Mouse (Mus musculus): ENCODE data around the gene Cenpe. TPM values are rescaled to one million over a fixed set of nuclear protein-coding genes. Genes with fewer than 3 reads are reported as not detected.

Cenpe gene
- total and polyA plus RNA-seq, 2 experiments from 2014 or later, result 2.4 to 5.5 TPM

DNA sequence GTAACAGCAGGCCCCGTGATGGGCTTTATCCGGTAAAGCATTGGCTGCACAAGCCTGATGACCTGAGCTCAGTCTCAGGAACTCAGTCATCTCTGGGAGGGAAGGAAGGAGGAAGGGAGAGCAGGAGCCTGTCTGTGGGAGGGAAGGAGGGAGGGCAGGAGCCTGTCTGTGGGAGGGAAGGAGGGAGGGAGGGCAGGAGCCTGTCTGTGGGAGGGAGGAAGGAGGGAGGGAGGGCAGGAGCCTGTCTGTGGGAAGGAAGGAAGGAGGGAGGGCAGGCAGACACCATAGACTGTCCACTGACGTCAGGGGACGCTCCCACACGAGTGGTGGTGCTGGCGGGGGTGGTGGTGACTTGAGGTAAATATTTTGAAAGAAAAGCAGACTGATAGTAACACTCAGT lies 36.8 kb downstream of the Cenpe start:
- no peak for TF ChIP-seq EP300 (IDR thresholded peaks at IDR 0.05; ENCODE audit: low read depth)
- no peak for TF ChIP-seq CTCF (IDR thresholded peaks at IDR 0.05; ENCODE audit: low read depth)
- DNase-seq (ENCODE audit: low spot score) (no peak), ATAC-seq (ENCODE audit: insufficient read depth, low read depth) (no peak)
- H3K36me3 ChIP-seq (replicated peaks; ENCODE audit: control insufficient read depth, insufficient read depth, low read length), result peaks cover 74% of the 10 kb centered on the region
- no peak overlapping the region for H3K9ac ChIP-seq (replicated peaks; ENCODE audit: low read depth, low read length)
- H3K9me3 ChIP-seq (replicated peaks; ENCODE audit: control insufficient read depth, low read length), result no peaks in the 10 kb centered on the region
- WGBS, result 78% methylated on average over 6 of the region's 6 CpGs
- H3K27me3 ChIP-seq (ENCODE audit: control insufficient read depth, insufficient read depth, low read length), result no peaks in the 10 kb centered on the region
- no peaks in the 10 kb centered on the region for H3K4me1 ChIP-seq (ENCODE audit: control insufficient read depth, insufficient read depth)
- H3K4me2 ChIP-seq (ENCODE audit: low read depth, low read length), result no peak overlapping the region
- H3K27ac ChIP-seq (ENCODE audit: low read depth), result no peak overlapping the region
- H3K4me3 ChIP-seq (ENCODE audit: low read depth, low read length), result no peak overlapping the region

DNA sequence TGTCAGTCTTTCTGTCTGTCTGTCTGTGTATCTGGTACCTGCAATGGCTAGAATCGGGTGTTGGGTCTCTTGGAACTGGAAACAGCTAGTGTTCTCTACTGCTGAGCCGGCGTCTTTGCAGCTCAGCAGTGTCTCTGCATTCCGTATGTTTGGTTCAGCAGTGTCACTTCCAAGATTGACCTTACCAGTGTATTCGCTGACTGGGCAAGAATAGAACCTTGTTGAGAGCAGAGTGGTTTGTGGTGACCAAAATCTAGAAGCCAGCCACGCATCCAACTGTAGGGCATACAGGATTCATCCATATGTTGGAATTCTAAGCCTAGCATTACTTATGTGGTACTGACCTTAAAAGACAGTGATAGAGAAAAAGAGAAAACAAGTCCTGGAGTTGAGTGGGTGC lies 39.5 kb downstream of the Cenpe start:
- 94% methylated on average over 6 of the region's 6 CpGs for WGBS

DNA sequence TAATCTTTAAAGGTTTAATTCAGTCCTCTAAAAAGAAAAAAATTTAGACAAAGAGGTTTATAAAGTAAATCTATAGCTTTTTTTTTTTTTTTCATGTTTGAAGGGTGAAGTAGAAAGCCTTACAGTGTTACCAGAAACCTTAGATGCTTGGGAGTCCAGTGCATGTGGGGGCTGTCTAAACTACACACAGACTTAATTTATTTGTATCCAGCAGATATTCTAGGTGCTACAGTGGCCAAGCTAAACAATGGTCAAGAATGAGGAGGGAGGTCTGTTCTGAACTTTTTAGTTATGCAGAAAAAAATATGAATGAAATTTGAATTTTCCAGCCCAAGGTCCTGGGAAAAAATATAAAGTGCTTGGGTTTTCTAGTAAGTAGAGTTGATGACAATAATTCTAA lies 42.4 kb downstream of the Cenpe start:
- ATAC-seq (ENCODE audit: insufficient read depth, low read depth) (no peak), DNase-seq (ENCODE audit: low spot score) (no peak)
- H3K4me1 ChIP-seq (ENCODE audit: control insufficient read depth, insufficient read depth), result no peaks in the 10 kb centered on the region
- peaks cover 68% of the 10 kb centered on the region for H3K36me3 ChIP-seq (replicated peaks; ENCODE audit: control insufficient read depth, insufficient read depth, low read length)
- no peaks in the 10 kb centered on the region for H3K27me3 ChIP-seq (ENCODE audit: control insufficient read depth, insufficient read depth, low read length)
- no peaks in the 10 kb centered on the region for H3K9me3 ChIP-seq (replicated peaks; ENCODE audit: control insufficient read depth, low read length)
- H3K9ac ChIP-seq (replicated peaks; ENCODE audit: low read depth, low read length), result no peak overlapping the region
- no peak overlapping the region for H3K4me2 ChIP-seq (ENCODE audit: low read depth, low read length)
- H3K4me3 ChIP-seq (ENCODE audit: low read depth, low read length), result no peak overlapping the region
- no peak for TF ChIP-seq CTCF (IDR thresholded peaks at IDR 0.05; ENCODE audit: low read depth)
- TF ChIP-seq EP300 (IDR thresholded peaks at IDR 0.05; ENCODE audit: low read depth), result no peak
- H3K27ac ChIP-seq (ENCODE audit: low read depth), result no peak overlapping the region

More for the DNA sequence above, 39.5 kb downstream of the Cenpe start:
- Histone ChIP-seq H3K36me3 (replicated peaks; ENCODE audit: control insufficient read depth, insufficient read depth, low read length) (peaks cover 66% of the 10 kb centered on the region), H3K4me3 (ENCODE audit: low read depth, low read length) (no peak overlapping the region), H3K9me3 (replicated peaks; ENCODE audit: control insufficient read depth, low read length) (no peaks in the 10 kb centered on the region), H3K27me3 (ENCODE audit: control insufficient read depth, insufficient read depth, low read length) (no peaks in the 10 kb centered on the region), H3K27ac (ENCODE audit: low read depth) (no peak overlapping the region), H3K4me2 (ENCODE audit: low read depth, low read length) (no peak overlapping the region), H3K9ac (replicated peaks; ENCODE audit: low read depth, low read length) (no peak overlapping the region), H3K4me1 (ENCODE audit: control insufficient read depth, insufficient read depth) (no peaks in the 10 kb centered on the region)
- no peak for ATAC-seq (ENCODE audit: insufficient read depth, low read depth)
- no peak for DNase-seq (ENCODE audit: low spot score)
- no peak for TF ChIP-seq EP300 (IDR thresholded peaks at IDR 0.05; ENCODE audit: low read depth)
- no peak for TF ChIP-seq CTCF (IDR thresholded peaks at IDR 0.05; ENCODE audit: low read depth)

DNA sequence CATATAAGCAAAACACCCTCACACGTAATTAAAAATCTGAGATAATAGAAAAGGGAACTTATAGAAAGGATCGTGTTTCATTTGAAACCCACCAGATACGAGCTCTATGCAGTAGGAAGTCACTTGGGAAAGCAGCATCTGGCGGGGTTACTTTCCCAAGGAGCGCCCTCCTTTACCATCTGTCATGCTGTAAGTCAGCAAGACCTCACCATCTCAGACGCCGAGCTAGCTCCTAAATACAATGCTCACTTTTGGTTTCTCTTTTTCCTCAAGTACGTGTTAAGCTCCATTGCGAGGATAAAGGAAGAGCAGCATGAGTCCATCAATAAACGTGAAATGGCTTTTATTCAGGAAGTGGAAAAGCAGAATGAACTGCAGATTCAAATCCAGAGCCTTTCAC lies 46.6 kb downstream of the Cenpe start:
- 91% methylated on average over 10 of the region's 10 CpGs for WGBS
- Histone ChIP-seq H3K9ac (replicated peaks; ENCODE audit: low read depth, low read length) (no peak overlapping the region), H3K27me3 (ENCODE audit: control insufficient read depth, insufficient read depth, low read length) (no peaks in the 10 kb centered on the region), H3K4me2 (ENCODE audit: low read depth, low read length) (no peak overlapping the region), H3K27ac (ENCODE audit: low read depth) (no peak overlapping the region), H3K9me3 (replicated peaks; ENCODE audit: control insufficient read depth, low read length) (no peaks in the 10 kb centered on the region), H3K36me3 (replicated peaks; ENCODE audit: control insufficient read depth, insufficient read depth, low read length) (peaks cover 83% of the 10 kb centered on the region), H3K4me3 (ENCODE audit: low read depth, low read length) (no peak overlapping the region), H3K4me1 (ENCODE audit: control insufficient read depth, insufficient read depth) (no peaks in the 10 kb centered on the region)
- TF ChIP-seq CTCF (IDR thresholded peaks at IDR 0.05; ENCODE audit: low read depth), result no peak
- no peak for TF ChIP-seq EP300 (IDR thresholded peaks at IDR 0.05; ENCODE audit: low read depth)
- no peak for DNase-seq (ENCODE audit: low spot score)
- no peak for ATAC-seq (ENCODE audit: insufficient read depth, low read depth)

DNA sequence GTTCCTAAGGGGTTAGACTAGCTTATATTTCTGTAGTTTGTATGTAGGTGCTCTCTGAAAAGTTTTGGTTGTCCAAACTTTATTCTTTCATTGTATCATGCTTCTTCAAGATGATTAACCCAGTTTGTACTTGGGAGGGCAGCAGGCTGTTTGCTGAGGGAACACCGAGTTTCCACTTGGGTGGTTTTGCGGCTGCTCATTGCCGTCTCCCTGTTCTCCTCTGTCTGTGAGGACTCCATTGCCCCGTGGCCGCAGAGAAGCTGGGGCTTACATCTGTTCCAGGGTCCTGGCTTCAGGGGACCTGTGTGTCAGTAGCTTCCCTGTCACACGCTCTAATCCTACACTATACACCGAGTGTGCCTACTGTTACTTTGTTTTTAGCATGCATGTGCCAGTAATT lies 47.9 kb downstream of the Cenpe start:
- Histone ChIP-seq H3K4me1 (ENCODE audit: control insufficient read depth, insufficient read depth) (no peaks in the 10 kb centered on the region), H3K27ac (ENCODE audit: low read depth) (no peak overlapping the region), H3K27me3 (ENCODE audit: control insufficient read depth, insufficient read depth, low read length) (no peaks in the 10 kb centered on the region), H3K9ac (replicated peaks; ENCODE audit: low read depth, low read length) (no peak overlapping the region), H3K4me3 (ENCODE audit: low read depth, low read length) (no peak overlapping the region), H3K36me3 (replicated peaks; ENCODE audit: control insufficient read depth, insufficient read depth, low read length) (peaks cover 90% of the 10 kb centered on the region), H3K4me2 (ENCODE audit: low read depth, low read length) (no peak overlapping the region), H3K9me3 (replicated peaks; ENCODE audit: control insufficient read depth, low read length) (no peaks in the 10 kb centered on the region)
- ATAC-seq (ENCODE audit: insufficient read depth, low read depth) (no peak), DNase-seq (ENCODE audit: low spot score) (no peak)
- 90% methylated on average over 7 of the region's 7 CpGs for WGBS
- no peak for TF ChIP-seq CTCF (IDR thresholded peaks at IDR 0.05; ENCODE audit: low read depth)
- no peak for TF ChIP-seq EP300 (IDR thresholded peaks at IDR 0.05; ENCODE audit: low read depth)

DNA sequence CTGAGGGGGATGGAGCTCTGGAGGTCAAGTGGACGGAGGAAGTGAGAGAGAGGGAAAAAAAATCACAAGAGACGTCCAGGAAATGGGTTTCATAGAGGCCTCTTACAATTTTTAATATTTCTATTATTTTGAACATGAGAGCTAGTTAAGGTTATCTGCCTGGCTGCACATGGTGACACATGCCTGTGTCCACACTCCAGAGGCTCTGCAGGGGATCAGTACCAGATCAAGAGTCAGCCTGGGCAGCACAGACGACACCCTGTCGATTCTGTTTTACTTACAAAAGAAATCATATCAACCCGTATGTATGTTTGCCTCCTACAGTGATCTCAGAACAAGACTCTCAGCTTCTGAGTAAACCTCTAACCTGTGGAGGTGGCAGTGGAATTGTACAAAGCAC lies 56.3 kb downstream of the Cenpe start:
- Histone ChIP-seq H3K9me3 (replicated peaks; ENCODE audit: control insufficient read depth, low read length) (no peaks in the 10 kb centered on the region), H3K9ac (replicated peaks; ENCODE audit: low read depth, low read length) (no peak overlapping the region), H3K4me3 (ENCODE audit: low read depth, low read length) (no peak overlapping the region), H3K36me3 (replicated peaks; ENCODE audit: control insufficient read depth, insufficient read depth, low read length) (peaks cover 83% of the 10 kb centered on the region), H3K27me3 (ENCODE audit: control insufficient read depth, insufficient read depth, low read length) (no peaks in the 10 kb centered on the region), H3K4me1 (ENCODE audit: control insufficient read depth, insufficient read depth) (no peaks in the 10 kb centered on the region), H3K4me2 (ENCODE audit: low read depth, low read length) (no peak overlapping the region), H3K27ac (ENCODE audit: low read depth) (no peak overlapping the region)
- WGBS, result 84% methylated on average over 5 of the region's 5 CpGs
- DNase-seq (ENCODE audit: low spot score) (no peak), ATAC-seq (ENCODE audit: insufficient read depth, low read depth) (no peak)
- no peak for TF ChIP-seq EP300 (IDR thresholded peaks at IDR 0.05; ENCODE audit: low read depth)
- TF ChIP-seq CTCF (IDR thresholded peaks at IDR 0.05; ENCODE audit: low read depth), result no peak
